Mouse (Mus musculus): ENCODE data around the gene Itgb1. TPM values are rescaled to one million over a fixed set of nuclear protein-coding genes. Genes with fewer than 3 reads are reported as not detected.

Itgb1 gene
- total RNA-seq, 2 experiments from 2014 or later, result 40.9 to 45.3 TPM

Other genes with a start within 250 kb of the Itgb1 start
- not detected for gene Gm3952, start 113.0 kb downstream of the Itgb1 start, total RNA-seq (2021)